Mouse (Mus musculus): Measurements from ENCODE around the gene Tulp4. TPM values are rescaled to one million over a fixed set of nuclear protein-coding genes. Genes with fewer than 3 reads are reported as not detected.
A peak's percentile ranks its signal among the peaks of the same experiment; 100 is the strongest.

Tulp4 gene
- polyA plus RNA-seq, 1 experiment from 2014 or later, result 212 TPM

- WGBS, result 97% methylated on average over 1 of the region's 1 CpGs
- Histone ChIP-seq H3K4me2 (ENCODE audit: low read length) (no peak overlapping the region), H3K36me3 (ENCODE audit: control insufficient read depth, insufficient read depth, low read length) (0 out of 2 replicates have a peak, but pooled peaks cover 2% of the 10 kb centered on the region), H3K4me3 (replicated peaks; ENCODE audit: low read depth, low read length) (no peak overlapping the region), H3K27me3 (ENCODE audit: control insufficient read depth, insufficient read depth, low read length) (no peaks in the 10 kb centered on the region), H3K27ac (replicated peaks; ENCODE audit: low read depth, low read length) (no peak overlapping the region), H3K4me1 (ENCODE audit: control insufficient read depth, insufficient read depth, low read length) (no peaks in the 10 kb centered on the region), H3K9me3 (ENCODE audit: control insufficient read depth, low read length) (no peaks in the 10 kb centered on the region), H3K9ac (replicated peaks; ENCODE audit: low read length) (no peak overlapping the region)
- no peak for DNase-seq
- ATAC-seq (ENCODE audit: low FRiP score, low TSS enrichment), result no peak
Observed at GRCm38 (mm10) chr17:6162761-6163160, 56.5 kb downstream of the Tulp4 start.

GRCm38 (mm10) chr17:6164911-6165310 lies 58.7 kb downstream of the Tulp4 start:
- WGBS, result 74% methylated on average over 4 of the region's 4 CpGs
- Histone ChIP-seq H3K27me3 (ENCODE audit: control insufficient read depth, insufficient read depth, low read length) (no peaks in the 10 kb centered on the region), H3K4me2 (ENCODE audit: low read length) (no peak overlapping the region), H3K4me1 (ENCODE audit: control insufficient read depth, insufficient read depth, low read length) (no peaks in the 10 kb centered on the region), H3K9me3 (ENCODE audit: control insufficient read depth, low read length) (no peaks in the 10 kb centered on the region), H3K4me3 (replicated peaks; ENCODE audit: low read depth, low read length) (no peak overlapping the region), H3K9ac (replicated peaks; ENCODE audit: low read length) (no peak overlapping the region), H3K36me3 (ENCODE audit: control insufficient read depth, insufficient read depth, low read length) (no peaks in the 10 kb centered on the region), H3K27ac (replicated peaks; ENCODE audit: low read depth, low read length) (no peak overlapping the region)
- no peak for DNase-seq
- ATAC-seq (ENCODE audit: low FRiP score, low TSS enrichment), result no peak

GRCm38 (mm10) chr17:6172440-6172839 lies 66.2 kb downstream of the Tulp4 start:
- Histone ChIP-seq H3K27ac (replicated peaks; ENCODE audit: low read depth, low read length) (no peak overlapping the region), H3K4me3 (replicated peaks; ENCODE audit: low read depth, low read length) (no peak overlapping the region), H3K9me3 (ENCODE audit: control insufficient read depth, low read length) (peaks cover 4% of the 10 kb centered on the region; the same call in 1 of the 2 replicates), H3K4me1 (ENCODE audit: control insufficient read depth, insufficient read depth, low read length) (no peaks in the 10 kb centered on the region), H3K9ac (replicated peaks; ENCODE audit: low read length) (no peak overlapping the region), H3K27me3 (ENCODE audit: control insufficient read depth, insufficient read depth, low read length) (no peaks in the 10 kb centered on the region), H3K36me3 (ENCODE audit: control insufficient read depth, insufficient read depth, low read length) (peaks cover 11% of the 10 kb centered on the region), H3K4me2 (ENCODE audit: low read length) (no peak overlapping the region)
- no peak for ATAC-seq (ENCODE audit: low FRiP score, low TSS enrichment)
- no peak for DNase-seq
- WGBS, result 91% methylated on average over 7 of the region's 7 CpGs

- WGBS, result 77% methylated on average over 5 of the region's 5 CpGs
- Histone ChIP-seq H3K27me3 (ENCODE audit: control insufficient read depth, insufficient read depth, low read length) (no peaks in the 10 kb centered on the region), H3K4me1 (ENCODE audit: control insufficient read depth, insufficient read depth, low read length) (no peaks in the 10 kb centered on the region), H3K4me3 (replicated peaks; ENCODE audit: low read depth, low read length) (no peak overlapping the region), H3K9ac (replicated peaks; ENCODE audit: low read length) (no peak overlapping the region), H3K4me2 (ENCODE audit: low read length) (no peak overlapping the region), H3K36me3 (ENCODE audit: control insufficient read depth, insufficient read depth, low read length) (peaks cover 18% of the 10 kb centered on the region), H3K9me3 (ENCODE audit: control insufficient read depth, low read length) (peaks cover 4% of the 10 kb centered on the region; the same call in 1 of the 2 replicates), H3K27ac (replicated peaks; ENCODE audit: low read depth, low read length) (no peak overlapping the region)
- ATAC-seq (ENCODE audit: low FRiP score, low TSS enrichment) (no peak), DNase-seq (peak; percentile 9)
Observed at GRCm38 (mm10) chr17:6172926-6173690, 66.9 kb downstream of the Tulp4 start.

GRCm38 (mm10) chr17:6174574-6174973 lies 68.3 kb downstream of the Tulp4 start:
- 78% methylated on average over 1 of the region's 1 CpGs for WGBS
- Histone ChIP-seq H3K9ac (replicated peaks; ENCODE audit: low read length) (no peak overlapping the region), H3K9me3 (ENCODE audit: control insufficient read depth, low read length) (peaks cover 4% of the 10 kb centered on the region; the same call in 1 of the 2 replicates), H3K36me3 (ENCODE audit: control insufficient read depth, insufficient read depth, low read length) (peaks cover 22% of the 10 kb centered on the region), H3K4me2 (ENCODE audit: low read length) (no peak overlapping the region), H3K27ac (replicated peaks; ENCODE audit: low read depth, low read length) (no peak overlapping the region), H3K4me1 (ENCODE audit: control insufficient read depth, insufficient read depth, low read length) (no peaks in the 10 kb centered on the region), H3K4me3 (replicated peaks; ENCODE audit: low read depth, low read length) (no peak overlapping the region), H3K27me3 (ENCODE audit: control insufficient read depth, insufficient read depth, low read length) (no peaks in the 10 kb centered on the region)
- ATAC-seq (ENCODE audit: low FRiP score, low TSS enrichment) (no peak), DNase-seq (no peak)

GRCm38 (mm10) chr17:6178564-6179267 lies 72.5 kb downstream of the Tulp4 start:
- no peaks in the 10 kb centered on the region for H3K27me3 ChIP-seq (ENCODE audit: control insufficient read depth, insufficient read depth, low read length)
- no peak for ATAC-seq (ENCODE audit: low FRiP score, low TSS enrichment)
- 94% methylated on average over 6 of the region's 6 CpGs for WGBS

GRCm38 (mm10) chr17:6179389-6179788 lies 73.2 kb downstream of the Tulp4 start:
- DNase-seq, result no peak
- no peak for ATAC-seq (ENCODE audit: low FRiP score, low TSS enrichment)
- H3K4me2 ChIP-seq (ENCODE audit: low read length), result no peak overlapping the region
- H3K27ac ChIP-seq (replicated peaks; ENCODE audit: low read depth, low read length), result no peak overlapping the region
- no peak overlapping the region for H3K4me3 ChIP-seq (replicated peaks; ENCODE audit: low read depth, low read length)
- H3K9me3 ChIP-seq (ENCODE audit: control insufficient read depth, low read length), result peaks cover 4% of the 10 kb centered on the region; the same call in 1 of the 2 replicates
- no peaks in the 10 kb centered on the region for H3K4me1 ChIP-seq (ENCODE audit: control insufficient read depth, insufficient read depth, low read length)
- peaks cover 22% of the 10 kb centered on the region for H3K36me3 ChIP-seq (ENCODE audit: control insufficient read depth, insufficient read depth, low read length)
- H3K9ac ChIP-seq (replicated peaks; ENCODE audit: low read length), result no peak overlapping the region
- 37% methylated on average over 4 of the region's 4 CpGs for WGBS
- no peaks in the 10 kb centered on the region for H3K27me3 ChIP-seq (ENCODE audit: control insufficient read depth, insufficient read depth, low read length)

More at GRCm38 (mm10) chr17:6178564-6179267, 72.5 kb downstream of the Tulp4 start:
- H3K36me3 ChIP-seq (ENCODE audit: control insufficient read depth, insufficient read depth, low read length), result peaks cover 22% of the 10 kb centered on the region
- no peaks in the 10 kb centered on the region for H3K4me1 ChIP-seq (ENCODE audit: control insufficient read depth, insufficient read depth, low read length)
- no peak overlapping the region for H3K9ac ChIP-seq (replicated peaks; ENCODE audit: low read length)
- H3K4me3 ChIP-seq (replicated peaks; ENCODE audit: low read depth, low read length), result no peak overlapping the region
- H3K27ac ChIP-seq (replicated peaks; ENCODE audit: low read depth, low read length), result no peak overlapping the region
- no peak for DNase-seq
- no peak overlapping the region for H3K4me2 ChIP-seq (ENCODE audit: low read length)
- peaks cover 4% of the 10 kb centered on the region; the same call in 1 of the 2 replicates for H3K9me3 ChIP-seq (ENCODE audit: control insufficient read depth, low read length)

- no peak overlapping the region for H3K4me3 ChIP-seq (replicated peaks; ENCODE audit: low read depth, low read length)
- H3K27me3 ChIP-seq (ENCODE audit: control insufficient read depth, insufficient read depth, low read length), result no peaks in the 10 kb centered on the region
- ATAC-seq (ENCODE audit: low FRiP score, low TSS enrichment), result no peak
- no peaks in the 10 kb centered on the region for H3K4me1 ChIP-seq (ENCODE audit: control insufficient read depth, insufficient read depth, low read length)
- H3K27ac ChIP-seq (replicated peaks; ENCODE audit: low read depth, low read length), result no peak overlapping the region
- peaks cover 27% of the 10 kb centered on the region for H3K36me3 ChIP-seq (ENCODE audit: control insufficient read depth, insufficient read depth, low read length)
- H3K9ac ChIP-seq (replicated peaks; ENCODE audit: low read length), result no peak overlapping the region
- DNase-seq, result no peak
- H3K4me2 ChIP-seq (ENCODE audit: low read length), result no peak overlapping the region
- H3K9me3 ChIP-seq (ENCODE audit: control insufficient read depth, low read length), result peaks cover 4% of the 10 kb centered on the region; the same call in 1 of the 2 replicates
- WGBS, result 82% methylated on average over 3 of the region's 3 CpGs
Observed at GRCm38 (mm10) chr17:6180421-6180820, 74.2 kb downstream of the Tulp4 start.

Measured in midbrain, embryonic 14.5 days (tissue).